Mouse (Mus musculus) stomach, embryonic 16.5 days (tissue): ENCODE measurements around the gene Fahd2a. TPM values are rescaled to one million over a fixed set of nuclear protein-coding genes. Genes with fewer than 3 reads are reported as not detected.

Experiments used
- ATAC-seq: fragments of 200-750 bp; cut with Nextera tagmentation; 2 replicates; pipeline ENCODE4 v1.8.0; 2017; ENCODE audit warnings: moderate number of reproducible peaks, moderate TSS enrichment; ENCODE audit not compliant: insufficient read depth, low FRiP score
- H3K27ac ChIP-seq: fragments of 300-500 bp; sonication (generic); 2 replicates; pipeline ENCODE4 v1.5.1; 2014; ENCODE audit warnings: low read length
- H3K27me3 ChIP-seq: fragments of 300-500 bp; sonication (generic); 2 replicates; pipeline ENCODE4 v1.6.1; 2014; ENCODE audit warnings: low read length, control low read depth, mixed read lengths; ENCODE audit not compliant: control insufficient read depth, insufficient read depth
- H3K36me3 ChIP-seq: fragments of 300-500 bp; sonication (generic); 2 replicates; pipeline ENCODE4 v1.6.1; 2014; ENCODE audit warnings: low read length; ENCODE audit not compliant: control insufficient read depth, insufficient read depth
- H3K4me1 ChIP-seq: fragments of 300-500 bp; sonication (generic); 2 replicates; pipeline ENCODE4 v1.6.1; 2014; ENCODE audit warnings: low read length, control low read depth, mixed read lengths; ENCODE audit not compliant: control insufficient read depth, insufficient read depth
- H3K4me2 ChIP-seq: fragments of 300-500 bp; sonication (generic); 2 replicates; pipeline ENCODE4 v1.6.1; 2014; ENCODE audit warnings: low read depth, low read length, mixed read lengths
- H3K4me3 ChIP-seq: fragments of 300-500 bp; sonication (generic); replicated peaks from 2 replicates; pipeline ENCODE4 v1.5.1; 2014; ENCODE audit warnings: mild to moderate bottlenecking, low read length
- H3K9ac ChIP-seq: fragments of 300-500 bp; sonication (generic); 2 replicates; pipeline ENCODE4 v1.6.1; 2014; ENCODE audit warnings: low read length
- H3K9me3 ChIP-seq: fragments of 300-500 bp; sonication (generic); replicated peaks from 2 replicates; pipeline ENCODE4 v1.6.1; 2016; ENCODE audit warnings: low read length, control low read depth; ENCODE audit not compliant: control insufficient read depth
- WGBS: fragments of 180-500 bp; shearing (Covaris S2); extraction: QIAGEN DNeasy Blood & Tissue Kit; methylation state at CpG from one replicate; pipeline ENCODE4 v1.1.7; 2014; 5-methylcytosine and 5-hydroxymethylcytosine counted together
- polyA plus RNA-seq: library from polyadenylated mRNA; unstranded; fragments of >200 nt; fragmentation: Nextera tagmentation; extraction: Ambion mirVana; gene quantifications from 2 replicates; pipeline ENCODE4 v1.2.1, GENCODE M21; 2015

The Fahd2a gene
- 25.6 and 27.8 TPM in 2 replicates for polyA plus RNA-seq

- H3K36me3 ChIP-seq, result no peaks in the 10 kb centered on the region
- H3K27me3 ChIP-seq, result no peaks in the 10 kb centered on the region
- H3K9ac ChIP-seq, result peak within 1 kb of the TSS; percentile 80
- no peaks in the 10 kb centered on the region for H3K9me3 ChIP-seq
- H3K4me3 ChIP-seq, result peak within 1 kb of the TSS; percentile 78
- ATAC-seq, result peak; percentile 92
- H3K4me2 ChIP-seq, result peak within 1 kb of the TSS; percentile 77
- 0 out of 2 replicates have a peak within 1 kb of the TSS, but pooled peaks have one; percentile 10 for H3K27ac ChIP-seq
- WGBS, result 3% methylated on average over 37 of the region's 37 CpGs
- 0 out of 2 replicates have a peak, but pooled peaks cover 5% of the 10 kb centered on the region for H3K4me1 ChIP-seq
Measured at GRCm38 (mm10) chr2:127444055-127444789, at the start of gene Fahd2a. Gene Fahd2a, minus strand, starts transcription at chr2:127444565.

DNA sequence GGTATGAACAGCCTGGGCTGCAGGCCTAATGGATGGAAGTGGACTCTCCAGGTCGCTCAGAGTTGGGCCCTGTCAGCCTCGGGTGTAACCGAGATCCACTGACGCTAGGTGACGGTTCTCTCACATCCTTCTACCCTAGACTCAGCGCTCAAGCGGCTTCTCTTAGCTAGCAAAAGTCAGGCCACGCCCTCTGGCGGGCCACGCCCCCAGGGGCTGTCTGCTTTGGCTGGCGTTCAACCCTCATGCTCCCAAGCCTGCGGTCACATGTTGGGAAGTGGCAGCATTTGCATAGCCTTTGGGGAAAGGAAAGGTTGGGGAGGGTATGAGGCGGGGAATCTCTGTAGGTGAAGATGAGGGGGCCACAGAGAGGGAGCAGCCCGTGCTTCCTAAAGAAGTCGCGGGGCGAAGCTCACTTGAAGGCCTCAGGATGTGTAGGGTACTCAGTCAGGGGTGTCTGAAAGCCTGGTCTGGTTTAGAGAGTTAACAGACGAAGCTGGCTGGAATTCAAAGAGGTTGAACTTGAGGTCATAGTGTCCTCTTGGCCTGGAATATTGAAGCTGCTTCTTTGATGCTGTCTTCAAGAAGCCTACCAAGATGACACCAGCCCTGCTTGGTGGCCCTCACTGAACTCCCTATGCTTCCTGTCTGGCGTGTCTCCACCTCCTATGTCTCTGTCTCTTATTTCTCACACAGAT lies 40.3 kb upstream of the Fahd2a start:
- ATAC-seq, result peak; percentile 39
- 9% methylated on average over 19 of the region's 19 CpGs for WGBS
- peak overlapping the region; percentile 31 for H3K4me3 ChIP-seq
- H3K9me3 ChIP-seq, result no peaks in the 10 kb centered on the region
- no peaks in the 10 kb centered on the region for H3K36me3 ChIP-seq
- peak overlapping the region; percentile 49 for H3K4me2 ChIP-seq
- H3K4me1 ChIP-seq, result peaks cover 24% of the 10 kb centered on the region
- no peak overlapping the region for H3K9ac ChIP-seq
- H3K27me3 ChIP-seq, result peaks cover 49% of the 10 kb centered on the region
- H3K27ac ChIP-seq, result no peak overlapping the region

- peak overlapping the region; percentile 27 for H3K9ac ChIP-seq
- H3K27me3 ChIP-seq, result peaks cover 51% of the 10 kb centered on the region
Measured at GRCm38 (mm10) chr2:127483001-127483400, 38.6 kb upstream of the Fahd2a start.

GRCm38 (mm10) chr2:127482533-127482911 lies 38.2 kb upstream of the Fahd2a start:
- Histone ChIP-seq H3K9me3 (no peaks in the 10 kb centered on the region), H3K9ac (peak overlapping the region; percentile 67), H3K4me1 (peaks cover 24% of the 10 kb centered on the region), H3K36me3 (no peaks in the 10 kb centered on the region), H3K27ac (peak overlapping the region; percentile 5; the same call in 1 of the 2 replicates), H3K4me3 (peak overlapping the region; percentile 60), H3K4me2 (peak overlapping the region; percentile 89), H3K27me3 (peaks cover 51% of the 10 kb centered on the region)
- WGBS, result under 1% methylated on average over 21 of the region's 21 CpGs
- peak; percentile 90 for ATAC-seq

More at GRCm38 (mm10) chr2:127483001-127483400, 38.6 kb upstream of the Fahd2a start:
- Histone ChIP-seq H3K36me3 (no peaks in the 10 kb centered on the region), H3K4me2 (peak overlapping the region; percentile 89), H3K4me3 (peak overlapping the region; percentile 60), H3K9me3 (no peaks in the 10 kb centered on the region), H3K27ac (peak overlapping the region; percentile 5; the same call in 1 of the 2 replicates), H3K4me1 (peaks cover 24% of the 10 kb centered on the region)
- ATAC-seq, result 0 out of 2 replicates have a peak, but pooled peaks have one; percentile 30
- under 1% methylated on average over 21 of the region's 21 CpGs for WGBS

DNA sequence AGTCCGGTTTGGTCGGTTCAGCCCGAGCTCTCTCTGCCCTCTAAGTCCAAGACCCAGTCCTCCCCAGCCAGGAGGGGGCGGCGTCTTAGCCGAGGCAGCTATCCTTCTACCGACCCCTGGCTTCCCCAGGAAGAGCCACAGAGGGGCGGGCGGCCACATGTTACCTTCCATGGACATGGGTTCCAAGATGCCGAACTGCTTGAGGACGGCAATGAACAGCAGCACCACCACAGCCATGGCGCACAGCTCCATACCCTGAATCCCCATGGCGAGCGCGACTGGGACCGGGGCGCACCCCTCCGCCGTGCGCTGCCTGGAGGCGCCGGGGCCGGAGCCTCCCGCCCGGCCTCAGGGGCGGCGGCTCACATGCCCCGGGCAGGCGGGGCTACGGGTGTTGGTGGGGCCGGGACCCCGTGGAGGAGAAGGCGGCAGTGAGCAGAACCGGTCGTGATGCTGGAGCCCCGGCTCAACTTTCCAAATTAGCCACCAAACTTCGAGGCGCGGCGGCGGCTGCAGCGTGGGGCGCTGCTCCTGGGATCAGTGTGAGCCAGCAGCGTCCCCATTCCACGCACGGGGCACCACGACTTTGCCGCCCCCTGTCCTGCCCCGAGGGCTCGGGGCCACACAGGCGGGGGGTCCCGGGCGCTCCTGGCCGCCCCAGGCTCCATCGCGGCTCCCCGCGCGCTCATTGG lies 37.6 kb upstream of the Fahd2a start:
- H3K27ac ChIP-seq, result peak overlapping the region; percentile 38
- H3K4me3 ChIP-seq, result peak overlapping the region; percentile 60
- H3K27me3 ChIP-seq, result peaks cover 51% of the 10 kb centered on the region
- no peak for ATAC-seq
- H3K9ac ChIP-seq, result peak overlapping the region; percentile 67
- H3K4me2 ChIP-seq, result peak overlapping the region; percentile 89
- H3K9me3 ChIP-seq, result no peaks in the 10 kb centered on the region
- no peaks in the 10 kb centered on the region for H3K36me3 ChIP-seq
- H3K4me1 ChIP-seq, result peaks cover 24% of the 10 kb centered on the region
- WGBS, result under 1% methylated on average over 59 of the region's 59 CpGs

DNA sequence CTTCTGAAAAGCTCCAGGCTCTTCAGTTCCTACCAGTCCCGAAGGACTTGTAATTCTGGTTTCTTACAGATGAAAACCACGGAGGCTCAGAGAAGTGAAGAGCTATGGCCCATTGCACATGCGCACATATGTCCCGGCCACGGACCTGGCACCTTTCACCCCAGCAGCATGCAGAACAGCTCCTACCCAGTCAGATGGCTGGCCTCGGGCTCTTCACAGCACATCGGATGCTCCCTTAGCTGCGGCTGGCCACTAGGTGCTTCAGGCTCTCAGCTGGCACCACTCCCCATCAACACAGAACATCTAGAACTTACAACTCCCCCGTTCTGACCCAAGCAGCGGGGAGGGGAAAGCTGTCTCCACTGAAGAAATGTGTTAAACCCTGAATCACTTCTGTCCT lies 35.4 kb upstream of the Fahd2a start:
- no peak overlapping the region; the same call in none of the 2 replicates for H3K9ac ChIP-seq
- H3K4me2 ChIP-seq, result no peak overlapping the region
- no peak overlapping the region for H3K4me3 ChIP-seq
- no peaks in the 10 kb centered on the region for H3K9me3 ChIP-seq
- no peaks in the 10 kb centered on the region for H3K36me3 ChIP-seq
- peaks cover 48% of the 10 kb centered on the region for H3K27me3 ChIP-seq
- no peak overlapping the region for H3K27ac ChIP-seq
- no peak for ATAC-seq
- 67% methylated on average over 10 of the region's 10 CpGs for WGBS
- peaks cover 23% of the 10 kb centered on the region for H3K4me1 ChIP-seq

GRCm38 (mm10) chr2:127479210-127479609 lies 34.8 kb upstream of the Fahd2a start:
- Histone ChIP-seq H3K4me2 (no peak overlapping the region), H3K4me1 (peaks cover 18% of the 10 kb centered on the region), H3K9me3 (no peaks in the 10 kb centered on the region), H3K4me3 (no peak overlapping the region), H3K27ac (no peak overlapping the region), H3K27me3 (peaks cover 46% of the 10 kb centered on the region), H3K36me3 (no peaks in the 10 kb centered on the region), H3K9ac (no peak overlapping the region; the same call in 1 of the 2 replicates)
- WGBS, result 60% methylated on average over 4 of the region's 4 CpGs
- ATAC-seq, result no peak

DNA sequence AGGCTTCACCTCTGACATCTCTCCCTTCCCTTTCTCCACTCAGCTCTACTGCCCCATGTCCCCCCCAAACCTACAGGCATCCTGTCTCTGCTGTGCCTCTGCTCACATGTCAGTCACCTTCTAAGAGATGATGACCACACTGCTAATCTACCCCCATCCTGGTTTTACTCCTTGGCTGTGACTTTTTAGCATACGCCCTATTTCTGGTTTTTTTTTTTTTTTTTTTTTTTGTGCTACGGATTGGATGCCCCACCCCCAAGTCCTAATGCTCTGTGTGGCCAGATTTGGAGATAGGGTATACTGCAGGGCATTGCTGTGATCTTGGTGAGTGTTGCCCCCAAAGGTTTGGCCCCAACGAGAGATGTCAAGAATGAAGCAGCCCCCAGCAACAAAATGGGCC lies 27.9 kb upstream of the Fahd2a start:
- Histone ChIP-seq H3K4me1 (no peaks in the 10 kb centered on the region), H3K27me3 (no peaks in the 10 kb centered on the region), H3K27ac (no peak overlapping the region), H3K4me2 (no peak overlapping the region), H3K36me3 (no peaks in the 10 kb centered on the region), H3K4me3 (no peak overlapping the region), H3K9ac (no peak overlapping the region), H3K9me3 (no peaks in the 10 kb centered on the region)
- 69% methylated on average over 3 of the region's 3 CpGs for WGBS
- no peak for ATAC-seq
